8 mouse cellular contexts compared by ENCODE assay signal in genomic region chr5:24685366-24686093, GRCm38 (mm10). TPM values are rescaled to one million over a fixed set of nuclear protein-coding genes. Genes with fewer than 3 reads are reported as not detected.
A peak's percentile ranks its signal among the peaks of the same experiment; 100 is the strongest.
DNase-seq lines count a peak whose midpoint lies in the region; ATAC-seq and TF ChIP-seq lines count a peak whose summit lies in the region.

Gene Nub1 (plus strand): TSS chr5:24685532.

- no peaks in the 10 kb centered on the region for H3K27me3 ChIP-seq in hindbrain, embryonic 10.5 days (ENCODE audit: insufficient read depth, poor library complexity, severe bottlenecking)
- H3K27me3 ChIP-seq in lung, postnatal 0 days (replicated peaks; ENCODE audit: insufficient read depth, low read length) = no peaks in the 10 kb centered on the region

- peaks cover 13% of the 10 kb centered on the region for H3K4me1 ChIP-seq in hindbrain, embryonic 10.5 days (replicated peaks)
- peaks cover 3% of the 10 kb centered on the region; the same call in 1 of the 2 replicates for H3K4me1 ChIP-seq in lung, postnatal 0 days (ENCODE audit: insufficient read depth, low read depth, low read length)

- peak within 1 kb of the TSS; percentile 94 for H3K27ac ChIP-seq in hindbrain, embryonic 10.5 days
- H3K27ac ChIP-seq in lung, postnatal 0 days (ENCODE audit: low read length) = peak within 1 kb of the TSS; percentile 95

- peak within 1 kb of the TSS; percentile 68 for H3K9ac ChIP-seq in lung, postnatal 0 days (replicated peaks; ENCODE audit: low read depth)

- H3K9me3 ChIP-seq in hindbrain, embryonic 10.5 days = no peaks in the 10 kb centered on the region
- no peaks in the 10 kb centered on the region for H3K9me3 ChIP-seq in lung, postnatal 0 days (ENCODE audit: low read length)

- ATAC-seq in frontal cortex, adult (ENCODE audit: low TSS enrichment) = peak; percentile 89
- ATAC-seq in lung, postnatal 0 days = peak; percentile 95

- H3K4me2 ChIP-seq in lung, postnatal 0 days (replicated peaks; ENCODE audit: low read depth, low read length) = peak within 1 kb of the TSS; percentile 58

- H3K4me3 ChIP-seq in hindbrain, embryonic 10.5 days = peak within 1 kb of the TSS; percentile 86
- peak within 1 kb of the TSS; percentile 89 for H3K4me3 ChIP-seq in lung, postnatal 0 days (ENCODE audit: low read depth, low read length)

- peak; percentile 97 for DNase-seq in MN1 (ENCODE audit: low spot score)
- peak; percentile 99 for DNase-seq in cerebellum, adult 9-10 months
- DNase-seq in hindbrain, embryonic 10.5 days (ENCODE audit: low spot score) = peak; percentile 100
- peak; percentile 98 for DNase-seq in layer of hippocampus, adult 9-11 months
- peak; percentile 100 for DNase-seq in lung, postnatal 0 days (ENCODE audit: low spot score)
- peak; percentile 96 for DNase-seq in ovary, postnatal 14 days (ENCODE audit: low spot score)
- DNase-seq in thymus, postnatal 14 days = peak; percentile 99

- peak; percentile 74 for TF ChIP-seq CTCF in lung, postnatal 0 days (IDR thresholded peaks at IDR 0.05)

- WGBS in hindbrain, embryonic 10.5 days = under 1% methylated on average over 53 of the region's 53 CpGs
- WGBS in lung, postnatal 0 days = 0% methylated on average over 40 of the region's 53 CpGs

- TF ChIP-seq EP300 in lung, postnatal 0 days (IDR thresholded peaks at IDR 0.05) = peak; percentile 56

- H3K36me3 ChIP-seq in hindbrain, embryonic 10.5 days = peaks cover 12% of the 10 kb centered on the region
- no peaks in the 10 kb centered on the region for H3K36me3 ChIP-seq in lung, postnatal 0 days (ENCODE audit: insufficient read depth, low read length)

RNA-seq across cellular contexts. Expression of gene Nub1, which starts in this region (rescaled TPM):
- 27.3 and 28.8 TPM in 2 replicates for polyA plus RNA-seq in hindbrain, embryonic 10.5 days (2016; fragmentation: Nextera tagmentation; extraction: Ambion mirVana)
- polyA plus RNA-seq in lung, postnatal 0 days (2015; fragmentation: Nextera tagmentation; extraction: Ambion mirVana) = 33.0 and 34.5 TPM in 2 replicates

Comparison
In these comparisons a context has a peak if more than half of its experiments do, and no peak if none do; other contexts are left out.
1. Peak in every context shown above with its lines: DNase-seq, ATAC-seq, H3K4me3 ChIP-seq and H3K27ac ChIP-seq.